Mouse (Mus musculus) spleen, embryonic (tissue): ENCODE measurements around the gene Akt3.

ENCODE experiments used
- CTCF ChIA-PET: fragments of 350-600 bp; sonication (Branson Sonifier 250); formaldehyde crosslinking; loops from one replicate; lab custom pipeline; 2022; lab: Charles Lee

Gene Akt3

DNA sequence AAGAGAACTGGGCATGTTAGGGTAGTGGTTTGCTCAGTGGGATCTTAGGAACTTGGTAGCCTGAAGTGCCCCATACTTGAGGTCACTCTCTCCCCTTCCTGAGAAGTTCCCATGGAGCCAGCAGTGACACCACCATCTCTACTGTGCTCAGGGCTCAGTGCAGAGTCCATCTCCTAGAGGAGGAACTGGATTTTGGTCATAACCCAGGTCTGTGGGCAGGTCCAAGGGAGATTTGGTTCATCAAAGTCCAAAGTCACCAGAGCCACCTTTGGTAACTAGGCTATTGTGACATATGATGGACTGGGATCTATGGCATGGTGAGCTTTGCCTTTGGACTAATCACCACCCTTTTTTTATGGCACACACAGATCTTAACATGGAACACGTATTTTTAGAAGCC, 244.7 kb downstream of the Akt3 start:
- CTCF ChIA-PET: no interaction called here

DNA sequence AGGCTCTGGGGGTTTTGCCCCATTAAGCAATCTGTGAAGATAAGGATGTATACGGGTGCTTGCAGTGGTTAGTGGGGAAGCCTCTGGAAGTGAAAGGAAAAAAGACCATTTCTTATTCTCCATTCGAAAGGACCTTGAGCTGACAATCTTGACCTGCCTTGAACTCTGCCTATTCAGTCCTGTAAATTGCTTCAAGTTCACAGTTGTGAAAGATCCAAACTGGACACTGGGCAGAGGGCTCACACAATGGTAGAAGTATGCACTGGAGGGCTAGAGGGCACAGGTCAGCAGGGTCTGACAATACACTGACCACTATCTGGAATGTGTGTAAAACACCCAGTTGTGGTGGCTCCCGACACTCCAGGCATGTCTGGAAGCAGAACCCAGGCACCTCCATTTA, 245.2 kb downstream of the Akt3 start:
- CTCF ChIA-PET: no interaction called here

DNA sequence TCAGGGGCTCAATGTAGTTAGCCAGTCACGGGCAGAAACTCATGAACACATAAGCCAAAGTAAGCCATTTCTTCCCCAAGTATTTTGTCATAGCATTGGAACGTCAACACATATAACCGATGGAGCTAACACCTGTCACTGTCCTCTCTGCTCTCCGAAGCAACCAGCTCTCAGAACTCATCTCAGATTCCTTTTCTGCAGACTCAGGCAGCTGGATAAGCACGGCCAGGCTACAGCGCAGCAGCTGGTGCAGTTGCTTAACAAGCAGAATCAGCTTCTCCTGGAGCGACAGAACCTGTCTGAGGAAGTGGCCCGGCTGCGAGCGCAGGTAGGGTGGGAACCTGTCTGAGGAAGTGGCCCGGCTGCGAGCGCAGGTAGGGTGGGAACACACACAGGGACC, 246.3 kb downstream of the Akt3 start:
- CTCF ChIA-PET: no interaction called here

DNA sequence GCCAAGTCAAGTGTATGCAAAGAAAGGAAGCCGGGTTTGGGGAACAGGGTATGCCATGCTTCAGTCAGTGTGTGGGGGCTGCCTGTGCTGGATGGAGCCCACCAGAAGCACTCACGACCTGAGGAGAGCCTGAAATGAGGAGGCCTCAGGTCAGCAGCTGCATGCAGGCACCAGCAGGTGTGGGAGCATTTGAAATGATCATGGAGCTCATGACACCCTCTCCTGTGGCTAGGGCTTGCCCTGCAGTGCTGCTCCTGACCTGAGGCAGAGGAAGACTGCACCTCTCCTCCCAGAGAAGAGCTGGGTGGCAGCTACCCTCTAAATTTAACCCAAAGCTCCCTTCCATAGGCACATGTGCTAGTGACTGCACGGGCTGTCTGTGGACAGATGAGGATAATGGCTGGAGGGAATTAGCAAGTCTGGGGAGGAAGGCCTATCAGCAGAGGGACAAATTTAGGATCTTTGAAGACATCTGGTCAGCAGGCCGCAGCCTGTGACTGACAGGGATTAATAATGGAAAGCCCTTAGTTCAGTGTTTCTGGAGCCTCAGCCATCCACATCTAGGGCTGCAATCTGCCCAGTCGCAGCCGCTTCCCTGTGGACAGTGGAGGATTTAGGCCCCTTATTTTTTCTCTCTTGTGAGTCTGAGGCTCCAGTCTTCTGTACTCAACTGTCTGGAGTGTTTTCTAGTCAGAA, 247.2 kb downstream of the Akt3 start:
- CTCF ChIA-PET: no interaction called here

GRCm38 (mm10) chr1:177010041-177010440, 248.0 kb downstream of the Akt3 start:
- CTCF ChIA-PET: no interaction called here

- CTCF ChIA-PET: no interaction called here
These were observed 249.2 kb downstream of the Akt3 start for GRCm38 (mm10) chr1:177008777-177009176.

- CTCF ChIA-PET: no interaction called here
These were observed 250.6 kb downstream of the Akt3 start for GRCm38 (mm10) chr1:177007405-177007804.

DNA sequence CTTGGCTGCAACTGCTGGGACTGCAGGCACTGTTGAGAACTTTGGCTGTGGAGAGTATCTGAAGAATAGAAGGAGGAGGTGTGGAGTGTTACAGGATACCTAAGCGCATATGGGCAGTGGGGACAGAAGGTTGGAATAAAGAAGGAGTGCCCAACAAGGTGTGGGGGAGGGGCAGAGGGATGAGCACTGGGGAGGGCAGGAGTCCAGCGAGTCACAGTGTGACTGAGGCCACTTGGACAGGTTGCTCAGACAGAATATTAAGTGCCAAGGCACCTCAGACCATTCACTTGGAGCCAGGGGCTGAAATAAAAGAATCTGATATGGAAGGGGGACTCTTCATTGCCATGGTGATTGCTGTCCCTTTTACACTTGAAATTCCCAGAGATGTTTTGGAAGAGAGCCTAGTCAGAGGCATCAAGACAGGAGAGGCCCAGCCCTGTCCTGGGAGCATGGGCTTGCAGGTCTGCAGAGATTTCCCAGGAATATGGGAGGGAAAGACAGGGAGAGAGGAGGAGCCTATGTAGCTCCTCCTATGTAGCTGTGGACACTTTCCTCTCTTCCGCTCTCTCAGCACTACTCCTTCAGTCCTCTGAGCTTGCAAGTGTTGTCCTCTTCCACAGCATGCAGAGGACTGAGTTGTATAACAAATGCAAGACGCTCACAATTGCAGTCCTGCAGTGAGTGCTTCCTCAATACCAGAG, 253.8 kb downstream of the Akt3 start:
- CTCF ChIA-PET: no interaction called here

DNA sequence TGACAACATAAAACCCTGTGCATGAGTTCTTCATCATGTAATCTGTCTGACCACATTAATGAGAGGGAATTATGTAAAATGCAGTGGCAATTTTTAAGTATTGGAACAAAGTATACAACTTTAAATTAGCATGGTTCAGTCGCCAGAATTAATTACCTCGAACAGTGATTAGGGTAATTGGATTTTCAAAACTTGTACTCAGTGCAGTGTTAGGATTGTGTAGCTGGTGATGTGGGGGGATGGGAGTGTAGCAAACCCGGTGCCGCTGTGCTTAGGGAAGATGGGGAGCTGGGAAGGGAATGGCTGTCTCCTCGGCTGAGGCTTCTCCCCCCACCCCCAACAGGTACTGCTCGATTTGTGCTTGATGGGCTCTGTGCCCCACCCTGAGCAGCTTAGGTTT, 255.1 kb downstream of the Akt3 start:
- CTCF ChIA-PET: no interaction called here

DNA sequence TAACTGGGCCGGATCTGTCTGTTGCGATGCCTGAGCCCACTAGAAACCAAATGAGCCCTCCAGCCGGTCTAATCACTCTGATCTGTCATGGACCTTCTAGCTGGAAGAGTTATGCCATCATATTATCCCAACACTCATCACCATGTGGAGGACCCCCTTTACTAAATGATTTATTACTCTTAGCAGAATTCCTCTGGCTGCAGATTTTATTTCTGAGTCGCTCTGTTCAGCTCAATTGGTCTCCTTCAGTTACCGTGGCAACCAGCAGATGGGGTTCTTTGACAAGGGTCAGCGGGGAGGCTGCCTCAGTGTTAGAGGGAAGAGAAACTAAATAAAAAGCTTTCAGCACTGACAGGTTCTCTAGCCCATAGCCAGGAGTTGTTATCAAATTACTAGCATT, 259.0 kb downstream of the Akt3 start:
- CTCF ChIA-PET: interaction anchor here (0.6 to 0.9 kb wide), 3 partner anchors 15 to 151 kb away, joined by 3 to 4 read pairs (median 3); no protein-coding TSS in a partner anchor

- CTCF ChIA-PET: interaction anchor here (0.7 to 1.0 kb wide), 4 partner anchors 14 to 62 kb away, joined by 3 to 4 read pairs (median 3); no protein-coding TSS in a partner anchor
These were observed 260.0 kb downstream of the Akt3 start for GRCm38 (mm10) chr1:176997711-176998689.

- CTCF ChIA-PET: interaction anchor here (0.7 to 1.0 kb wide), 2 partner anchors 58 to 61 kb away, joined by 3 read pairs; no protein-coding TSS in a partner anchor
These were observed 260.7 kb downstream of the Akt3 start for GRCm38 (mm10) chr1:176997254-176997653.

- CTCF ChIA-PET: no interaction called here
These were observed 261.3 kb downstream of the Akt3 start for GRCm38 (mm10) chr1:176996630-176997201.

GRCm38 (mm10) chr1:176996166-176996565, 261.8 kb downstream of the Akt3 start:
- CTCF ChIA-PET: no interaction called here

DNA sequence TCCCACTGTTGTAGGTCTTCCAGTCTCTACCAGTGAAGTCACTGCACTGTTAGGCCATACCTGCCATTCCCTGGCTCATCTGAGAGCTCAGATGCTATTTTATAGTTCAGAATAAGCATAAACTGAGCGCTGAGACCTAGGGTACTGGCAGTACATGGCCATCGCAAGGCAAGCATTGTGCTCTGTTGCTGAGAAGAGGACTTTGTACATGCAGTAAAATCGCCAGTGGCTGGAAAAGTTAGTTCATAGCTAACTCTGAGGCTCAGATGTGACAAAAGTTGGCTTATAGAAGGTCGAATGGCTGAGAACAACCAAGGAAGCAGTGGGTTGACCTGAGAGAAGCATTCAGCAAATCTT, 262.6 kb downstream of the Akt3 start:
- CTCF ChIA-PET: no interaction called here

DNA sequence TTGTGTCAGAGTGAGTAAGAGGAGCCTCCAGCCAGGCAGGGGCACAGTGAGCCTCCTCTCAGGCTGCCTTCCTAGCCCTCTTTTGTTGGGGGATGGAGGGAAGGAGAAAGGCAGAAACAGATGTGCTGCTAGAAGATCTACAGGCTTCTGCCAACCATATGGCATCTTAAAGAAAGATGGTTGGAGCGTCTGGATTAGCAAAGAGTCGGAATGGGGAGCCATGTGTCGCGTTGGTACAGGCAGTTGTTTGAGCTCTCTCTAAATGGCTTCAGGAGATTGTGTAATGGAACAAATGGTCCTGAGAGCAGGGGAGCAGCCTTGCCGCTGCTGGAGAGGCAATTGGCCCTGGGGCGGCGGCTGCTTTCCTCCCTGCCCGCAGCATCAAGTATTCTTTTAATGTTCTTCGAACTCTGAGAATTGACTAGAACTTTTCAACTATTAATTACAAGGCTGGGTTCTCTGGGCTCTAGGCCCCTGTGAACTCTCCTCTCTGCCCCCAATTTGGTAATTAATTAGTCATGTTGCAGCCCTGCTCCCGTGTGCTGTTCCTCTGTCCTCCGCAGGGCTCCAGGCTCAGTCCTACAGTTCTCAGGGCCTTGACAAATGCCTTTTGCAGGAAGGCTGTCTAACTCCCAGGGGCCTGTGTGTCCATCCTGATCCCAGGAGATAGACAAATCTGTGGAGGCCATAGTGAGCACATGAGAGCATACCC, 263.1 kb downstream of the Akt3 start:
- CTCF ChIA-PET: interaction anchor here (0.7 kb wide), 1 partner anchor 22 kb away, joined by 10 read pairs; no protein-coding TSS in a partner anchor

DNA sequence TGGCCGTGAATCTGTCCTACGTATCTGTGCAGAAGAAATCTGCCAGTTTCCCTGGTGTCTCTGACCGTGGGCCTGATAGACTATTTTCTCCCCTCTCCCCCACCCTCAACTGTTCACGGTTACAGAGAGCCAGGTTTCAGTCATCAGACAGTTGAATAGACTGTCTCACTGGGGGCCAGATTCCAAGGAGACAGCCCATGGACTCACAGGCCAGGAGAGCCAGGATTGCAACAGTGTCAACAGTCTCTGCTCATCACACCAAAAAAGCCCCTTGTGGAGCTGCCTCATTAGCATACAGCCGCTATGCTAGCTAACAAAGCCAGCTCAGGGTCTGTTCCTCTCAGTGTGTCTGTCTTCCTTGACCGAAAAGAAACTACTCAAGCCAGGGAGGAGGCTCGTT, 263.9 kb downstream of the Akt3 start:
- CTCF ChIA-PET: interaction anchor here (0.7 kb wide), 1 partner anchor 23 kb away, joined by 10 read pairs; no protein-coding TSS in a partner anchor

- CTCF ChIA-PET: no interaction called here
These were observed 264.6 kb downstream of the Akt3 start for GRCm38 (mm10) chr1:176993141-176994010.

GRCm38 (mm10) chr1:176992517-176992916, 265.5 kb downstream of the Akt3 start:
- CTCF ChIA-PET: interaction anchor here (0.6 kb wide), 1 partner anchor 631 kb away, joined by 3 read pairs; no protein-coding TSS in a partner anchor

DNA sequence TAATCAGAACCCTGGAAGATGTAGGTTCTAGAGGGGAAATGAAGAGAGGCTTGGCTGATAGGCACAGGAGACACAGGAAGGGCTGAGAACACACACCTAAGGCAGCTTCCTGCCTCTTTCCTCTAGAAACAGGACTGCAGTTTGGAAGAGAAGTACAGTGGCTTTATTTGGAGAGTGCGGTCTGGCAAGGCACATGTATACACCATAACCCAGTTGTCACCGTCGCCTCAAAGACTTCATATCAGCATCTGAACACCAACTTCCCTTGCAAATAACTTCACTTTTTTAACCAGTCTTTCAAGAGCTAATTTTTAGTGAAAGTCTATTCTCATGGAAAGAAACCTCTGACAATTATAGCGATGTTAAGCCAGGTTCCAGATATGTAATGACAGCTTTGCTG, 266.5 kb downstream of the Akt3 start:
- CTCF ChIA-PET: no interaction called here
